Mouse (Mus musculus) layer of hippocampus, adult 9-11 months (tissue): ENCODE results near the gene Rpap3.

ENCODE experiments used
- DNase-seq: peaks from one replicate; pipeline ENCODE4 v3.0.0; 2022

Gene Rpap3

DNA sequence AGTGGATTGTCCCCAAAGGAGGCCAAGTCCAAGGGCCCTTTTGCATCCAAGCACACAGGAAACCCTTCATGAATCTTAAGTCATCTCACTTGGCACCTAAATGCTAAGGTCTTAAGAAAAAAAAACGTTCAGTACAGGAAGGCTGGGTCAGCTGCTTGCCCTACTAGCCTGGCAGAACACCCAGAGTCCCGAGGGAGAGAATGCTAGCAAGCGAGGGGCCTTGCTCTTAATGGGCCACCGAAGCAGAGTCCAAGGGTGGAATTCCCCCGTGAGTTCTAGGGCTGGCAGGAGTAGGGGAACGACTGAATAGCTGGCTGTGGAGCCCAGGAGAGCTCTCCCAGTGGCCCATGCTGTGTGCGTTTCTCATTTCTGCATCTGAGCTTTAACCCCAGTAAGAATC lies 23.2 kb upstream of the Rpap3 start:
- peak; percentile 70 for DNase-seq

DNA sequence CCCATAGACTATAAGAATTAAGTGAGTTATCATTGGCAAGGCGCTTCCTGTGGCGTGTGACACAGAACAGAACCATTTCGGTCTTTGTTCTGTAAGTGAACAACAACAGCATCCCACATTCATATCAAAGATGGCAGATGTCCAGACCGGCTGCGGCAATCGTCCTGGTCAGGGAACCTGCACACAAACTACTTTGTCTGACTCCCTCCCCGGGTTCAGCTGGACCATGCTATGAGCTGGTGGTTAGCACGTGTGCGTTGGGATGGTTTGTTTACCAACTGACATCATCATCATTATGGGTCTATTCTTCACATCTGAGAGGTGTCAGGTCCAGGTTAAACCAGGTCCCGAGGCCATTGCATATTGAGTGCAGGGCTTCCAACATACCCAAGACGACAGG lies 22.8 kb upstream of the Rpap3 start:
- no peak for DNase-seq

- DNase-seq: no peak
These were observed 21.9 kb upstream of the Rpap3 start for GRCm38 (mm10) chr15:97727520-97727919.

DNA sequence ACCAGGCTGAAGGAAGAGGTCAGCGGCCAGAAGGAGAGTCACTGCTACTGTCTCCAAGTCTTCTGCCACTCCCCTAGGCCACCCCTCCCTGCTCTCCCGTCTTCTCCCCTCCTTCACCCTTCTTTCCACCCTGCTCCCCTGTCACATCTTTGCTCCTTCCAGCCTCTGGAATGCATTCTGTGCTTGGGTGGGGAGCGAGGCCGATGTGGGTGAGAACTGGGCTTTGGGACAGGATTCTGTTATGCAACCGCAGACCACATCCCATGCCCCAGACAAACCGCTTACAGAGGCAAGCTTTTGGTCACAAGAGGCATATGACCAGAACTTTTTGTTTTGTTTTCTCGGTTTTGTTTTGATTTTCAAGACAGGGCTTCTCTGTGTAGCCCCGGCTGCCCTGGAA lies 21.4 kb upstream of the Rpap3 start:
- no peak for DNase-seq

DNA sequence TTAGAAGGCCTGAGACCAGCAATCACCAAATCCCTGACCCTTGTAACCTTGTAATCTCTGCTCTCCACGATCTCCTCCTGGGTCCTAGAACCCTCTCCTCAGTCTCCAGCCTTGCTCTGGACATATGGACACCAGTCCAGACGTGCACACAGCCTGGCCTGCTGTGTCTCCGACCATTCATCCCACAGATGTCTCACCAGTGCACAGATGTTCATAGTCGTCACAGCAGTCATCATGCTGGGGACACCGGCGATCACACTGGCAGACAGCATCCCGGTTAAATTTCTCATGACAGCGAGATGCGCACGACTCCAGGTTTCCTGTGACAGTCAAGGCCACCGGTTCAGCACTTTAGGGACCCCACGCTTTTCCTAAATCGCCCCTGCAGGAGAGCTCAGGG lies 20.7 kb upstream of the Rpap3 start:
- no peak for DNase-seq

DNA sequence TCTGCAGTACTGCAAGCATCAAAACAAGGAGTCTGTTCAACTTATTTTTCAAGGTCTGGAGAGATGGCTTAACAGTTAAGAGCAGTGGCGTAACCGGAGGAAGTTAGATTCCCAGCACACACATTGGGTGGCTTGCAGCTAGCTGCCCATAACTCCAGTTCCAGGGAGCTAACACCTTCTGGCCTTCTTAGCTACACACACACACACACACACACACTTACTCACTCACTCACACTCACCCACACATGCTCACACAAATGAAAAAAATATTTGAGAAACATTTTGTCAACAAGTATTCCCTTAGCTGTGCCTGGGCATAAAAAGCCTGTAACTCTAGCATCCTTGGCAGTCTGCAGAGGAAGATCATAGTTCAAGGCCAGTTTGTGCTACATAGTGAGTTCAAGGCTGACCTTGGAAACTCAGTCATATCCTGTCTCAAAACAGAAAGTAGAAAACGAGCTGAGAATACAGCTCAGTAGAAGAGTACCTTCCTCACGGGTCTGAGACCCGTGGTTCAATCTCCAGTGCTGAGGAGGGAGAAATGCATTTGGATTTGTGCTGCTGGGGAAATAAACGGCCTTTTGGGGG lies 19.7 kb upstream of the Rpap3 start:
- no peak for DNase-seq

GRCm38 (mm10) chr15:97724346-97725197 lies 18.9 kb upstream of the Rpap3 start:
- no peak for DNase-seq

DNA sequence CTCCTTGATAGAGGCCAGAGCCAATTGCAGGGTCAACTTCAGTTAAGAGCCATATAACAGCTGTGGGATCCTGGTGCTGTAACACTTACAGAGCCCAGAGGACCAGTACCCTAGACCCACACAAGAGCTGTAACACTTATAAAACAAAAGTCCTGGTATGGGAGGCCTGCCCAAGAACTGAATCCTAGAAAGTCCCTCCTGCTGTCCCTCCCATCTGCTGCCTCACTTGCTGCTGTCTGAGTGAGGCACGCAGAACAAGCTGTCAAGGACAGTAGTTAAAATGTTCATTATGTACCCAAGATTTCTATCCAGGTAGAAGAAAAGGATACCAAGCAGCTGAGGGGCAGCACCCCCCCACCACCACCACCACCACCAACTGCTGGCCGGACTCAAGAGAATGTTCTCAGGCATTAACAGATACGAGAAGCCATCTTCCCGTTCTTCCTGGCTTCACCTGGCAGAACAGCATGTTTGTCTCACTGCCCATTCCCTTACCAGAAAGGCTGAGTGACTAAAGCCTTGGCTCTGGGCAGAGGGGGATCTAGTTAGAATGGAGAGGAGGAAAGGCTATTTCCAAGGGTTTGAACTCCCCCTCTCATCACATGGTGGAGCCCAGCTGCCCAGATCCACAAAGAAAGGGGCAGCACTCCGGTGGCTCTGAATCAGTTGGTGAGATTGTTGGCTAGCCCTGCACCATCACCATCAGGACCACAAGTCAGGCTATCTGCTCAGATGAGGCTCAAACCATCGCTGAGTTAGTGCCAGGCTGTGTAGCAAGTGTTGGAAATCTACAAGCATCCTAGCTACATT lies 18.1 kb upstream of the Rpap3 start:
- DNase-seq: peak; percentile 58

DNA sequence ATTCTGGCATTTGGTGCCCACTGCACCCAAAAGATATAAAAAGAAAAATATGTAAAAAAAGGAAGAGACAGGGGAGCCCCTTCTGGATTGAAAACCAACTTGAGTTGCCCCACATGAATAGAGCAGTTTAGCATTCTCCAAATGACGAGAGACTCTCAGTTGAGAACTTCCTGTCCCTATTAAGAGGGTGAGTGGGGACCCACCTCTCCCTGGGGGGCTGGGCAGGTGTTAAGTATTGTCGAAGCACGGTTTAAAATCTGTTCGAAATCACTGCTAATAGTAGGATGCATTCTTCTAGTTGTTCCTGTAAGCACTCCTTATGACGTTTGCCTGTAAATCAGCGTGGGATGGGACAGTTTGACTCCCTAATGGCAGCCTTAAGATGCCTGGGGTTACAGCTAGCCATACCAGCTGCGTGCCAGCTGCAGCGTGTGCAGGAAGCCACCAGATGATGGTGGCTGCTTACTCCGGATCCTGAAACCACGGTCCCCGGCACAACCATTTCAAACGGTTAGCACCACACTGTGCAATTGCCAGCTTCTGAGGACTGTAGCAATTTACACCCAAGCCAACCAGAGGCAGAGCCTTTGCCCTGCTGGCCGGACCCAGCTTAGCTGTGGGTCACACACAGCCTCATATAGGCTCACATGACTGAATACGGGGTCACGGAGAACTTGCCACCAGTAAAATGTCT lies 15.5 kb upstream of the Rpap3 start:
- no peak for DNase-seq

DNA sequence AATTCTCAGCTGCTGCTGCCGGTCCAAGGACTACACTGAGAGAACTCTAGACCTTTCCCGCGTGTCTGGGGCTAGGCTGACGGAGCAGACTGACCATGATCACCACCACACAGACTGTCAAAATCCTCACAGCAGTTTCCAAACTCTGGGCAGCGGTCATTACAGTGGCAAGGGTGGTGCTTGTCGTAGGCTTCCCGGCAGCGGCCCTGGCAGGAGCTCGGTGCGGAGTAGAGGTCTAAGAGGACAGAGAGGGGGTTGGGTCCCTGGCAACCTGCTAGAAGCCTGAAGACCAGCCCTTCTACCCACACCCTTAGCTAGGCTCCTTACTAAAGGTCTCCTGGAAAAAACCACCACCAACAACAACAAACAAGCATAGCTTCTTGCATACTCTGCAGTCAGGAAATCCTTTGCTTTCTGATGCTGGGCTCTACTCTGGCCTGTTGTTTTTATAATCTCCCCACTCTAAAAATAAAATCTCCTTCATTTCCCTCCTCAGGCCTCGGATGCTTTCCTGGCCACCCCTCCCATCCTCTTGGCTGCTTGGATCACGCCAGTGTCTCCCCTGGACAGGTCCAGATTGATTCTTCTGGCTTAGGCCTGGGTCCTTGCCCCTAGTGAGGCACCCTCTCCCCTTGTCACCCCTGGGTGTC lies 14.5 kb upstream of the Rpap3 start:
- DNase-seq: no peak

GRCm38 (mm10) chr15:97719494-97719893 lies 13.9 kb upstream of the Rpap3 start:
- DNase-seq: no peak

DNA sequence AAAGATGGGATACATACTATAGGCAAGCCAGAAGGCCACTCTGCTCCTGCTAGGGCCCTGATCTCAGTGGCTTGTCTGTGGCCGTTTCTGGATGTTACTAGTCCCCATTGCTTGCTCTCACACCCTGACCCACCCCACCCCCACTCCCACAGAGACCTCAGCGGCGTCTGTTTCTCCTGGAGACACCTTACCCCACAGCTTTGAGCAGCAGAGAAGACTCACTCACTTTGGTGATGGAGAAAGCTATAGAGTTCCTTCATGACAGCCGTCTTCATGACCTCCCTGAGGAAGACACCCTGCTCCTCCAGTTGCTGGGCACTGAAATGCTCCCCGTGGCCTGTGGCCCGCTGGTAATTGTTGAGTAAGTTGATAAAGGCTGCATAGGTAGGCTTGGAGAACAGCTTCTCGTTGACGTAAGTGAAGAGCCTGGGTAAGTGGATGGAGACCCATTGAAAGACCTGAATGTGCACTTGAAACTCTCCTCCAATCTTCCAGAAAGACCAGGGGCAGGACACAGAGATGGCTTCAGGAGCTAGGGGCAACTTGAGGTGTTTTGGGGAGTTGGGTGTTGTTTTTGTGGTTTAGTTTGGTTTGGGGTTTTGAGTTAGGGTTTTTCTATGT lies 13.0 kb upstream of the Rpap3 start:
- no peak for DNase-seq

GRCm38 (mm10) chr15:97717861-97718534 lies 12.4 kb upstream of the Rpap3 start:
- no peak for DNase-seq

DNA sequence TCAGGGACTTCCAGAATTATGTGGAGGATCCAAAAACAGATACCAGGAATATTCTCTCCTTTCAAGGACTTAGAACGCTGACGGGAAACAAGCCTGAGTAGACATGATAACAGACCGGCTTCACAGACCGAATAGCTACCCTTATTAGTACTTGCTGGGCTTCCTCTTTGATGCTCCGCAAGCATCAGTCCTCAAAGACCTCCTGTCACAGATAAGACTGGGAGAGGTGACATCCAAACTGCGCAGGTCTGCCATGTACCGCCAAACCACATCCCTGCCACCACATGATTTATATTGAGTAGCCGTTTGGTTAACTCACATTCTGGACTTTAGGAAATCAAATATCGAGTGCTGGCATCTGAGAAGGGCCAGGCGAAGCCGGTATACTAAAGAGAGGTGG lies 11.2 kb upstream of the Rpap3 start:
- no peak for DNase-seq

DNA sequence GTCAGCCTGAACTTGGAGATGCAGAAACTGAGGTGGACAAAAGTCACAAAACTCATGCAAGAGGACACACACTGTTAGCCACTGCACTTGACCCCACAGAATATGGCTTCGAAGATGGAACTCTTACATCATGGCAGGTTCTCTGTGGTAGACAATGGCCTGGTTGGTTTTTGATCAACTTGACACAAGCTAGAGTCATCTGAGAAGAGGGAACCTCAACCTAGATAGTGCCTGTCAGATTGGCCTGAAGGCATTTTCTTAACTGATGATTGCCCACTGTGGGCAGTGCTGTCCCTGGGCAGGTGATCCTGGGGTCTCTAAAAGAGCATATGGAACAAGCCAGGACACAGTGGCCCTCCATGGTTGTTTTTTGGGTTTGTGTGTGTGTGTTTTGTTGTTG lies 10.1 kb upstream of the Rpap3 start:
- no peak for DNase-seq

DNA sequence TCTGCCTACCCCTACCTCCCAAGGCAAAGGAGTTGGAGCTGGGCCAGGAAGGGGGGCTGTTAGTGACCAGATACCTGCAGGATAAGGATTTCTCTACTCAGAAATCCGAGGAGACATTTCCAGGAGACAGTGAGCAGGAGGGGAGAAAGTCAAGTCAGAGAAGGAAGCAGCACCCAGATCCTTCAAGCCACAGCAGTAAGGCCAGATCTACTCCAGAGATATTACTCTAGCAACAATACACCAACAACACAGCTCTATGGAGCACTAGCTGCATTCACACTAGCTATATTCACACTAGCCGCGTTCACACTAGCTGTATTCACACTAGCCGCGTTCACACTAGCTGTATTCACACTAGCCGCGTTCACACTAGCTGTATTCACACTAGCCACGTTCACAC lies 9.5 kb upstream of the Rpap3 start:
- DNase-seq: no peak

- no peak for DNase-seq
These were observed 6.9 kb upstream of the Rpap3 start for GRCm38 (mm10) chr15:97712546-97712945.

DNA sequence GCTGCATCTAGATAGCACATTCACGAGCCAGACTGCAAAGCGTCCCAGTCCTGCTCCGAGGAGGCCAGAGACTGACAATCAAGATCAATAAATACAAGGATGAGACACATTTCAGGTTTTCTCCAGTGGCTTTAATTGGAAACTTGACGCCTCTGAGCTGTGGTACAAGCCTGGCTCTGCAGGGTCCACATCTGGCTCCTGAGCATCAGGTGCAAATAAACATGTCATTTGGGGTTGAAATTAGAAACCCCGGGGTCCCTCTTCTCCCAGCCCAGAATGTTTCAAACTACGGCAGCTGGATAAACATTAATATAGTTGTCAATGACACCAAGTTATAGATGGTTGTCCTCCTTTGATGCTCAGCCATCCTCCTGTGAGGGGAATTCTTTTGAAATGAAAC lies 5.3 kb upstream of the Rpap3 start:
- no peak for DNase-seq

- DNase-seq: no peak
These were observed 9.0 kb downstream of the Rpap3 start for GRCm38 (mm10) chr15:97696616-97697015.

DNA sequence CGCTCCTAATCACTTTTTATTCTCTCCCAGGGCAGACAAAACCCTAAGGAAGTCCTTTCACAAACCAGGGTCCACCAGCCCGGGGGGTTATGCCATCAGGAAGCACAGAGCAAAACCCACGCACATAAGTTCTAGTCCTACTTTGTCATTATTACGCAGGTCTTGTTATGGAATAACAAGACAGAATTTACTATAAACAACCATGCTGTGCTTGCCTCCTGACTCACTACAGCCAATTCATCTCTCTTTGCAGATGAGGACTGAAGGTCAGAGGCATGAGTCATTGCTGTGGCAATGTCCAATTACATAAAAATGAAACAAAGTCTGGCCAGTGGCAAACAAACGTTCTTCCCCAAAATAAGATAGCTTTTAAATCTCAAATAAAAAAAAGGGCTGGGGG lies 12.2 kb downstream of the Rpap3 start:
- DNase-seq: no peak

- DNase-seq: no peak
These were observed 21.5 kb downstream of the Rpap3 start for GRCm38 (mm10) chr15:97684118-97684517.

- DNase-seq: no peak
These were observed 23.6 kb downstream of the Rpap3 start for GRCm38 (mm10) chr15:97682053-97682452.
